Mouse (Mus musculus): ENCODE data around the gene Foxj3. TPM values are rescaled to one million over a fixed set of nuclear protein-coding genes. Genes with fewer than 3 reads are reported as not detected.

The Foxj3 gene
- polyA plus RNA-seq, 1 experiment: 19.1 TPM

DNA sequence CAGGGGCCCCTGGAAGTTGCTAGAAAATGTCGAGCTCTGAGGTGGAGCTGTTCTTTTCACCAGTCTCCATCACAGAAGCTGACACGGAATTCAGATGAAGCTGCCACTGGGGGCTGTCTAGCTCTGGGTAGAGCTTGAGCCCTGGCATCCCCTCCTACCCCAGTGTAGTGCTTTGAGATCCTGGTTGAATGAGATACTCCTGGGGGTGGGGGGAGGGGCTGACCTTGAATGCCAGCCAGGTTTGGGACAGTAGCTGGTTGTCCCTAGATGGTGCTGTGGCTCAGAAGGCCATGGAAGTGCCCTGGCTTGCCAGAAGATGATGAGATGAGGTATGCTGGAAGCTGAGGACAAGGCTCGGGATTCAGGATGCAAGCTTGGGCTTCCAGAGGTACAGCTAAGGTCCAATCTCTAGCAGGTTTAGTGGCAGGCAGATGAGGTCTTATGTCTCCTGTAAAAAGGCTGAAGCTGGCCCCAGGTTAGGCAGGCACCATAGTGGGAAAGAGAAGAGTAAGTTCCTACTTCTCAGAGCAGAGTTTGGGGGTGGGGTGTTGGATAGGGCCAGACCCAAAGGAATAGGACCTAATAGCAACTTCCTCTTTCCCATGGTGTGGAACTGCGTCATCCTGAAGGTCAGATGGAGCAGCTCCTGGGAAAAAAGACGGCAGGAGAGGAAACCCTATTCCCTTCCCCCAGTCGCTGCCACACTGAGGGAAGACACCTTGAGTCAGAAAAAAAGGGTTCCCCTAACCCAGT, 98.3 kb downstream of the Foxj3 start:
- TF ChIP-seq CTCF (conservative IDR thresholded peaks at IDR 0.05; ENCODE audit: insufficient read depth, insufficient read length, low read depth, low read length) (no peak), POLR2A (IDR thresholded peaks at IDR 0.05; ENCODE audit: low read depth, low read length) (no peak)
- no peaks in the 10 kb centered on the region for H3K27me3 ChIP-seq (replicated peaks; ENCODE audit: control insufficient read depth, insufficient read depth, low read length)
- no peak overlapping the region for H3K4me3 ChIP-seq (ENCODE audit: insufficient read depth, low read depth, low read length)
- peaks cover 6% of the 10 kb centered on the region for H3K4me1 ChIP-seq (ENCODE audit: control insufficient read depth, insufficient read depth, low read length)
- DNase-seq: no peak
- no peak overlapping the region for H3K27ac ChIP-seq (ENCODE audit: insufficient read depth, low read depth, low read length)
- no peaks in the 10 kb centered on the region for H3K36me3 ChIP-seq (ENCODE audit: control insufficient read depth, insufficient read depth, low read length)
- 57% methylated on average over 6 of the region's 6 CpGs for WGBS

- H3K4me3 ChIP-seq (ENCODE audit: insufficient read depth, low read depth, low read length): no peak overlapping the region
- H3K4me1 ChIP-seq (ENCODE audit: control insufficient read depth, insufficient read depth, low read length): peaks cover 6% of the 10 kb centered on the region
- DNase-seq: no peak
- H3K36me3 ChIP-seq (ENCODE audit: control insufficient read depth, insufficient read depth, low read length): no peaks in the 10 kb centered on the region
- H3K27me3 ChIP-seq (replicated peaks; ENCODE audit: control insufficient read depth, insufficient read depth, low read length): no peaks in the 10 kb centered on the region
- no peak overlapping the region for H3K27ac ChIP-seq (ENCODE audit: insufficient read depth, low read depth, low read length)
- 75% methylated on average over 8 of the region's 8 CpGs for WGBS
- TF ChIP-seq POLR2A (IDR thresholded peaks at IDR 0.05; ENCODE audit: low read depth, low read length) (no peak), CTCF (conservative IDR thresholded peaks at IDR 0.05; ENCODE audit: insufficient read depth, insufficient read length, low read depth, low read length) (no peak)
Measured at GRCm38 (mm10) chr4:119635686-119636085, 98.9 kb downstream of the Foxj3 start.

DNA sequence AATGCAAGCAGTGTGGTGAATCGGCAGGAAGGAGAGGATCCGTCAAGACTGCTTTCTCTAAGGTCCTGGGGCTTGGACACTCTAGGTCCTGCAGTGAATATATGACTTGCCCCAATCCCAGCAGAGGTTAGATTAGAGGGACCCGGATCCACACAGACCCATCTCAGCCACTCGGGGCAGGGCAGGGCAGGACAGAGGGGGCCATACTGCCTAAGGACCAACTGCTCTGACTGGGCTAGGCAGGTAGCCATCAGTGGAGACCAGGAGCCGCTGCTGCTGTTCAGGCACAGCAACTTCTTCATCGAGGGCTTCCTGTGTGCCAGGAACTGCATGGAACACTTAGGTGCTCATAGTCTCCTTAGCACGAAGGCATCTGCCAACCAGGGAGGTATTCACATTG, 99.9 kb downstream of the Foxj3 start:
- TF ChIP-seq POLR2A (IDR thresholded peaks at IDR 0.05; ENCODE audit: low read depth, low read length): no peak
- TF ChIP-seq CTCF (conservative IDR thresholded peaks at IDR 0.05; ENCODE audit: insufficient read depth, insufficient read length, low read depth, low read length): no peak
- Histone ChIP-seq H3K27ac (ENCODE audit: insufficient read depth, low read depth, low read length) (no peak overlapping the region), H3K27me3 (replicated peaks; ENCODE audit: control insufficient read depth, insufficient read depth, low read length) (no peaks in the 10 kb centered on the region), H3K36me3 (ENCODE audit: control insufficient read depth, insufficient read depth, low read length) (no peaks in the 10 kb centered on the region), H3K4me1 (ENCODE audit: control insufficient read depth, insufficient read depth, low read length) (no peaks in the 10 kb centered on the region; the same call in 1 of the 2 replicates), H3K4me3 (ENCODE audit: insufficient read depth, low read depth, low read length) (no peak overlapping the region)
- WGBS: 79% methylated on average over 7 of the region's 7 CpGs
- no peak for DNase-seq

DNA sequence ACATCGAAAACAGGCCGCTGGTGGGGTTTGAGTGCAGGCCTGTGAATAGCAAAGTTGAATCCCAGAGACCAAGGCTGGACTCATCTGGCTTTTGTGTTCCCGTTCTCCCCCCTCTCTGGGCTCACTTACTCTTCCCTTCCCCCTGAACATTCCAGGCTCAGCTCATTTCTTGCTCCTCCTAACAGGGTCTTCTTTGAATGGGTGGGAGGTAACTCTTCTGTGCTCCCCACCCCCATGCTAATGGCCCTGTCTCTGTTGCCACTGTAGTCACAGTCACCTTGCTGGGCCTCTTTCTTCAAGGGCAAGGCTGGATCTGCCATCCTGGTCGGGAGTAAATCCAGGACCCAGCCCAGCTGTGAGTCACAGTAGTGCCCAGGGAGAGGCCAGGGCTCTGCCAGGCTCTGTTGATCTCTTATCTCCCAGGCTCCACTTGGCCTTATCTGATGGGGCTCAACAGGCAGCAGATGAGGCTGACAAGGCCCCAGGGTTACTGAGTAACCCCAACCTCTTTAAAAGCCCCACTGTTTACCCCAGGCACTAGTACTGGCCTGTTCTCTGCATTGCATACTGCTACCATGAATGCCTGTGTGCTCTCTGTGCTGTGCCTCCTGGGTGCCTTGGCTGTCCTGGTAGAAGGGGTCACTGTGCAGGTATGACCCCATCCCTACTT, 100.5 kb downstream of the Foxj3 start, which contains the start of gene Guca2a:
Guca2a (plus strand) TSS at position 529 of the 670 bp plus-strand sequence.
- Histone ChIP-seq H3K27ac (ENCODE audit: insufficient read depth, low read depth, low read length) (no peak within 1 kb of the TSS), H3K4me1 (ENCODE audit: control insufficient read depth, insufficient read depth, low read length) (no peaks in the 10 kb centered on the region), H3K36me3 (ENCODE audit: control insufficient read depth, insufficient read depth, low read length) (no peaks in the 10 kb centered on the region), H3K27me3 (replicated peaks; ENCODE audit: control insufficient read depth, insufficient read depth, low read length) (no peaks in the 10 kb centered on the region), H3K4me3 (ENCODE audit: insufficient read depth, low read depth, low read length) (no peak within 1 kb of the TSS)
- no peak for TF ChIP-seq POLR2A (IDR thresholded peaks at IDR 0.05; ENCODE audit: low read depth, low read length)
- TF ChIP-seq CTCF (conservative IDR thresholded peaks at IDR 0.05; ENCODE audit: insufficient read depth, insufficient read length, low read depth, low read length): no peak
- WGBS: 62% methylated on average over 4 of the region's 4 CpGs
- DNase-seq: peak; percentile 15

- Histone ChIP-seq H3K27me3 (replicated peaks; ENCODE audit: control insufficient read depth, insufficient read depth, low read length) (no peaks in the 10 kb centered on the region), H3K4me3 (ENCODE audit: insufficient read depth, low read depth, low read length) (no peak overlapping the region), H3K4me1 (ENCODE audit: control insufficient read depth, insufficient read depth, low read length) (no peaks in the 10 kb centered on the region), H3K27ac (ENCODE audit: insufficient read depth, low read depth, low read length) (no peak overlapping the region), H3K36me3 (ENCODE audit: control insufficient read depth, insufficient read depth, low read length) (no peaks in the 10 kb centered on the region)
- no peak for DNase-seq
- 85% methylated on average over 6 of the region's 6 CpGs for WGBS
- no peak for TF ChIP-seq POLR2A (IDR thresholded peaks at IDR 0.05; ENCODE audit: low read depth, low read length)
- TF ChIP-seq CTCF (conservative IDR thresholded peaks at IDR 0.05; ENCODE audit: insufficient read depth, insufficient read length, low read depth, low read length): no peak
Measured at GRCm38 (mm10) chr4:119637946-119638345, 101.1 kb downstream of the Foxj3 start.

DNA sequence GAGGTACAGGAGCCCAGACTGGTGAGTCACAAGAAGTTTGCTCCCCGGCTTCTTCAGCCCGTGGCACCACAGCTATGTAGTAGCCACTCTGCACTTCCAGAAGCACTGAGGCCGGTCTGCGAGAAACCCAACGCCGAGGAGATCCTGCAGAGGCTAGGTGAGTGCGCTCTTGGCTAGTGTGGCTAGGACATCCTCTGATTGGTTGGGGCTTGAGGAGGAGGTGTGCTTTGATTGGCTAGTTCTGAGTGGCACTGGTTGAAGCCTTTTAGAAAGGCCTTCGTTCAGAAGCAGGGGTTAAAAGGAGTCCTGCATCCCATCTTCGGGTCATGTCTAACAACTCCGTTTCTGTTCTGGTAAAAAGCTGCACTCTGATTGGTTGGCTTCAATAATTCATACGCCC, 101.9 kb downstream of the Foxj3 start:
- H3K36me3 ChIP-seq (ENCODE audit: control insufficient read depth, insufficient read depth, low read length): no peaks in the 10 kb centered on the region
- no peak overlapping the region for H3K27ac ChIP-seq (ENCODE audit: insufficient read depth, low read depth, low read length)
- WGBS: 76% methylated on average over 11 of the region's 11 CpGs
- no peaks in the 10 kb centered on the region for H3K4me1 ChIP-seq (ENCODE audit: control insufficient read depth, insufficient read depth, low read length)
- TF ChIP-seq POLR2A (IDR thresholded peaks at IDR 0.05; ENCODE audit: low read depth, low read length) (no peak), CTCF (conservative IDR thresholded peaks at IDR 0.05; ENCODE audit: insufficient read depth, insufficient read length, low read depth, low read length) (no peak)
- H3K4me3 ChIP-seq (ENCODE audit: insufficient read depth, low read depth, low read length): no peak overlapping the region
- no peaks in the 10 kb centered on the region for H3K27me3 ChIP-seq (replicated peaks; ENCODE audit: control insufficient read depth, insufficient read depth, low read length)
- DNase-seq: no peak

DNA sequence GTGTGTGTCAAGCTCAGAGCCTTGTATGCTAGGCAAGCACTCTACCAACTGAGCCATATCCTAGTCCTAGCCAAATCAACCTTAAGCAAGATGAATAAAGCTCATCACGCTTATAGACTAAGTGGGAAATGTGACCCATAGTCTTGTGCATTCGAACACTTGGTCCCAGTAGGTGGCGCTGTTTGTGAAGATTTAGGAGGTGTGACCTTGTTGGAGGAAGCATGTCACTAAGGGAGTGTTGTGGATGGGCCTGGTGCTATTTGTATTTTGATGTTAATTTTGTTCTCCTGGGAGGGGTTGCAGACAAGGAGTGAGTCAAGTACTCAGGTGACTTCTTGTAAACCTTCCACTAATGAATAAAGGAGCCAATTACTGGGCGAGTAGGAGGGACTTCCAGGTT, 105.9 kb downstream of the Foxj3 start:
- H3K4me1 ChIP-seq (ENCODE audit: control insufficient read depth, insufficient read depth, low read length): no peaks in the 10 kb centered on the region
- H3K4me3 ChIP-seq (ENCODE audit: insufficient read depth, low read depth, low read length): no peak overlapping the region
- H3K27ac ChIP-seq (ENCODE audit: insufficient read depth, low read depth, low read length): no peak overlapping the region
- no peak for DNase-seq
- no peaks in the 10 kb centered on the region for H3K36me3 ChIP-seq (ENCODE audit: control insufficient read depth, insufficient read depth, low read length)
- TF ChIP-seq POLR2A (IDR thresholded peaks at IDR 0.05; ENCODE audit: low read depth, low read length) (no peak), CTCF (conservative IDR thresholded peaks at IDR 0.05; ENCODE audit: insufficient read depth, insufficient read length, low read depth, low read length) (no peak)
- 95% methylated on average over 4 of the region's 4 CpGs for WGBS
- H3K27me3 ChIP-seq (replicated peaks; ENCODE audit: control insufficient read depth, insufficient read depth, low read length): no peaks in the 10 kb centered on the region

Measured in kidney, adult 2 months (tissue).